Mouse (Mus musculus) urinary bladder, postnatal 10 days (tissue): Measurements from ENCODE around the gene Kcnab1.

Experiments used
- DNase-seq: peaks from one replicate; pipeline ENCODE4 v3.0.0; 2022; ENCODE audit warnings: low spot score

Gene Kcnab1

DNA sequence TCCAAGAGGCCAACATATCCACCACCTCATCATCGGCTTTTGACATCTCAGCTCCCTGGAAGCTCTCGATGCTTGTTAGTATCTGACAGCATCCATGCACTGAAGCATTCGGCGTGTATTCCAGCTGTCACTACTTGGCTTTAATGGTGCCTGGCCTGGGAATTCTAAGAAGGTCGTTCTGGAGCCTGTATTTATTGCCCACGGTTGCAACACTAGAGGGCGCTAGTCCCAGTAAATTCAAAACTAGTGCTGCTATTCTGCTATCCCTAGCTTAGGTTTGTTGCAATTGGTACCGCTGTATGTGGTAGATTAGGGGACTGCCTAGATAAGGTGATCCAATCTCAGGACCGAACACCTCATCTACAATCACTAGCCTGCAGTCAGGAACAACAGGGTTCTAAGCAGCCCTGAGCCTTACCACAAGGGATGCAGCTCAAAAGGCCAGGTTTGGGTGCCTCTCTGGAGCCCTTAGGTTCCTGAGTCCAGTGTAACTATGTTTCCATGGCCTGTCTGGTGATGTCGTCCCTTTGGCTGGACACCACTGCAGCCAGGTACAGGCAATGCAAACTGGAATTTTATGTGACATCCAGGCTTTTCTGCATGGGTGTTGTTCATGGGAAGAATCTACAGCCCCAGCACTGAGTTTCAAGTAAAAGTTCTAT, 208.8 kb downstream of the Kcnab1 start:
- DNase-seq: no peak

DNA sequence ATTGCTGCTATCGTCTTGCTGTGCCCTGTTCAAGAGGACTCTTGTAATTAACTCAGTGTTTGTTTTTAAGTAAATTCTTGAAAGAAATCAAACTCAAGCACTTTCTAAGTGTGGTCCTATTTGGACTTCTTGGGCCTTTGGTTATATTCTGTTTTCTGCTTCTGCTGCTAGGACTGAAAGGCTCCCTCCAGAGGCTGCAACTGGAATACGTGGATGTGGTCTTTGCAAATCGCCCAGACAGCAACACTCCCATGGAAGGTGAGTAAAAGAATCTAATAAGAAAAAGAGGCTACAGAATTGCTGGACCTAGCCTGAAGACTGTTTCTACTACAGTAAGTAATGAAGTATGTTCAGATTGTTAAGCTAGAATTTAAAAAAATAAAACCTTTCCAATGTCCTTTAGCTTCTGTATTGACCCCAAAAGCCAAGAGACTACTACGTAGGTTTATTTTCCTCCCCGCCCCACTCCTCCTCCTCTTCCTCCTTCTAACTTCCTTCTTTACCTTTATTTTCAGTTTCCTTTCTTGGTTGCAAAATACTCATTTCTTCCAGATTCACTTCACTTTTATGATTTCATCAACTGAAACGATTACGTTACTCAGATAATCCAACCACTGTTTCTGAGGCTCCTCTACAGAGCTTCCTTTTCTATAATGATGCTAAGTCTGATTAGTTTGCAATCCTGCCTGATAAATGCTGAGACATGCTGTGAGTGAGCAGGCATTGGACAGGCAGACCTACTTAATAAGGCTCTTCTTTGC, 210.2 kb downstream of the Kcnab1 start:
- DNase-seq: no peak

DNA sequence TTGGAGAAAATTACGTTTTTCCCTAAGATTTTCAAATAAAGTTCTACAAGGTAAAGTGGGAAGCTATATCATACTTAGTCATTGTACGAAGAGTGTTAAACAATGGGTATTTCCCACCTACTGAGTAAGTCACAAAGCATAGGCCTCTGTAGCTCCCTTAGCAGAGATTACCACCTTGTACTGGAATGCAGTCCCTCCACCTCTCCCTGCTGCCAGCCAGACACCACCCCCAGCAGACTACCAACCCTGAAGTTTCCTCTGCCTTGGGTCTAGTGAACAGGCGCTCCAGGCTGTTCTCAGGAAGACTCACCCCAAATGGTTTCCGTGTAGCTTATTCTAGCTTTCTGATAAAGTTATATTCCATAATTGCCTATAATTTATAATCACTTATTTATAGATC, 211.8 kb downstream of the Kcnab1 start:
- no peak for DNase-seq

DNA sequence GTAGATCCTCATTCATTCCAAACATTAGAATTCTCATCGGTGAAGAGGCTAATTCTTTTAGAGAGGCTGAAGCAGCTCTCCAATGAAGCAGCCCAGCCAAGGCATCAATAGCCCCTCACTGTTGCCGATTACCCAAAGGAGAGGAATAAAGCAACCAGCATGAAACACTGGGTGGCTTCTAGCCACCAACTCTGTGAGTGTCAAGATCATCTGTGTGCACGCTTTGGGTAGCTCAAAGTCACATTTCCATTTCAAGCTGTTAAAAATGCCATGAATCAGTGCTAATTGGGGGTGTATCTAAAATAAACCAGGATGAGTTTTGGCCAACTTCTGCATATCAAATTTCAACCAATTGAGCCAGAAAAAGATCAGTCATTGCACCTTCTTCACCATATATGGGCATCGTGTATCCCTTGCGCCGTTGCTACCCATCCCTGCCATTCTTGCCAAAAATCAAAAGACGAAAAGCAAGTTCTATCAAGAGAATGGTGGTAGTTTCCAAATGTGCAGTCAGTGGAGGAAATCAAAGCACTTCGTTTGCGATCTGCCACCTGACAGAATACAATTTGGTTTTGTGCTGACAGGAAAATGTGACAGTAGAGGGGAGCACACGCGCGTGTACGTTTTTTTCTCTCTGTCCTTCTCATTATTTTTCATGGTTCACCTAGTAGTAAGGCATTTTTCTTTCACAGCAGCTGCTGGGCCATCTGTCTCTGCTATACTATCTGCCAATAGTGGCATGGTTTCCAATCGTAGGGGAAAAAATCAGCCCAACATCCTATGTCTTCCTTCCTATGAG, 213.0 kb downstream of the Kcnab1 start:
- DNase-seq: no peak

DNA sequence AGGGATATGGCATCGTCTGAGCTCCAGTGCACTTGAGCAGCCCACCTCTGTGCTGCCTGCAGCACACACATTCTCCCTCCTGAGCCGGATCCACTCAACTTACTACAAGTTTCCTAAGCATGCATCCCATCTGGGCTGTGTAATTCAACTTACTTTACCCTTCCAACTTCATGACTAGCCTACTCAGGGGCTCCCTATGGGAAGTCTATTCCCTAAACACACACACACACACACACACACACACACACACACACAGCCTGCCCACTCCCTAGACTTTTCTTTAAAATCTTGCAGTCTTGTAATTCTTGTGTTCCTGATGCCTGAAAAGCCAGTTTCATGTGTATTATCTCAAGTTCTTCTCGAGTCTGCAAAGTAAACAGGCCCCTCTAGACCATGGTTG, 216.1 kb downstream of the Kcnab1 start:
- DNase-seq: no peak

DNA sequence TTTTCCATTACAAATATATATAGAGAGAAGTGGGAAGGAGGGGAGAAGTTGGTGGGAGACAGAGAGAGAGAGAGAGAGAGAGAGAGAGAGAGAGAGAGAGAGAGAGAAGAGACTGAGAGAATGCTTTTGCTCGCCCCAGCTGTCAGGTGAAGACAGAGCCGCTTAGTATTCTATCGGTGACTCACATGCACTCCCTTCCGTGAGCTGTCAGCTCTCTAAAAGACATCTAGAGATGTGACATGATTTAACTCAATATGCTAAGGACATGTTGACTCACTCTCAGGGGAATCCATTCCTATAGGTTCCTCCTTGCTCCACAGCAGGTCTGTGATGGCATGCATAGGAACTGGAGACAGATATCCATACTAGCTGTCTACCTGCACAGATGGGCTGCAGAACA, 219.6 kb downstream of the Kcnab1 start:
- no peak for DNase-seq

DNA sequence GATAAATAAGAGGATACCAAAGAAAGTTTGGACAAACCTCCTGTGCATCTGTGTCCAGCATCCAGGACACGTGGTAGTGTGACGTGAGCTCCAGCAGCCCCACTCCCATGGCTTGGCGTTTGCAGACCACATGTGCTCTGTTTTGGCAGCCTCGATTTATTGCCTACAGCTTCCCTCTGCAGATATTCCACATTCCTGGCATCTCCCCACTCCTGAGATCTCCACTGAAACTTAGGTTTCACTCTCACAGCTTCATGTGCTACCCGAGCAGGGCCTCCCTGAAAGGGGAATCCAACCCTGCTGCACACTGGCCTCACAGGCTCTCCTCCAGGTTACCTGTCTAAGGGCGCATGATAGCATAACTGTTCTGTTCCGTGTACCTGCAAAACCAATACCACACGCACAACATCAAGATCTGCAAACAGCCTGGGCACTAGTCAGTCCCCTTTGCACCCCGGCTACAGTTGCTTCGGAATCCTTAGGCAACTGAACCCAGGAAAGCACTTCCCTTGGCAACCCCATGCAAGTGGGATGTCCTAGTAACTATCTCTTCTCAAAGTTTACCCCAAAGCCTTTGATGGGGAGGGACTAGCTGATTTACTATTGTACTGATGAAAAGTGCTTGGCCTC, 228.8 kb downstream of the Kcnab1 start:
- DNase-seq: no peak

DNA sequence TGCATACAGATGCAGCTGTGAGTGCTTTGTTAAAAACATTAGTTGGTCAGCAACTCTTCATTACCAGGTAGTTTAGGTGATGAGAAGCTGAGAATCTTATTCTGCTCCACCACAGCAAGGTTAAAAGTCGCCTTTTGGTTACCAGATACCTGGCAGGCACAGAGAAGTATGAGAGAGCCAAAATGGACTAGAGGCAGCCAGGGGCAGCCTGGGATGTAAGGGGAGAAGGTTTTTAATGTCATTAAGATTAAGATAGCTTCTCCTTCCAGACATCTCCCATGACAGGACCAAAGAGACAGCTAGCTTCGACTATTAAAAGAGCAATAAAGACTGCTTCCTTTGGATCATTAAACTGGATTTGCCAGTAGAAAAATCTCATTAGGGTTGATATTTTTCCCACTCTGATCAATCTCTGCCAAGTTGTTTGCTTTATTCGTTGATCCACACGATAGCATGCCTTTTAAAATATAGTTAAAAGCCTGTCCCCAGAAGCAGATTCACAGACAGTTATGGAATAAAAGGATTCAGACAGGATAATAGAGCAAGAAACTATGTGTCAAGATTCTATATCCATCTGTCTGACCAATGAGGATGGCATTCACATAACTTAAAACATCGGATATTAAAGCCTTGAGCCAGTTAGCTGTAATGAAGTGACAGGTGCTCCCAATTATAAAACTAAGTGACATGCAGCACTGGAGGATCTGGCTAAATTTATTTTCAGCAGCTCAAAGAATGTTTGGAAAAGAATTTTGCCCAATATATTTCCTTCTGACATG, 231.2 kb downstream of the Kcnab1 start:
- no peak for DNase-seq

DNA sequence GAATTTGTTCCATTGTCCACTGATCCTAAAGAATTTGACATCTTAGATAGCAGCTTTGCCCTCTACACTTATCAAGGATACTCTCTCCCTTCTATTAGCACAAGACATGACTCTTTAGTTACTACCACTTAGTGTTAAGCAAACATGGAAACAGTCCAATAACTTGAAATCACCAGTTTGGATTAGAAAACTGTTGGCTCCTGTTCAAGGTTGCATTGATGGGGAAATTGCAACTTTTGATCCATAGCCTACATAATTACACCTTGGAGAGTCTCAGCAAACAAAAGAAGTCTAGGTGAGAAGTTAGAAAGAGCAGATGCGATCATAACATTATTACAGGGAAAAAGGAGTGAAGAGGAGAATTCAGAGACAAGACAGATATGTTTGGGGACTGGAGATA, 237.0 kb downstream of the Kcnab1 start:
- DNase-seq: no peak

DNA sequence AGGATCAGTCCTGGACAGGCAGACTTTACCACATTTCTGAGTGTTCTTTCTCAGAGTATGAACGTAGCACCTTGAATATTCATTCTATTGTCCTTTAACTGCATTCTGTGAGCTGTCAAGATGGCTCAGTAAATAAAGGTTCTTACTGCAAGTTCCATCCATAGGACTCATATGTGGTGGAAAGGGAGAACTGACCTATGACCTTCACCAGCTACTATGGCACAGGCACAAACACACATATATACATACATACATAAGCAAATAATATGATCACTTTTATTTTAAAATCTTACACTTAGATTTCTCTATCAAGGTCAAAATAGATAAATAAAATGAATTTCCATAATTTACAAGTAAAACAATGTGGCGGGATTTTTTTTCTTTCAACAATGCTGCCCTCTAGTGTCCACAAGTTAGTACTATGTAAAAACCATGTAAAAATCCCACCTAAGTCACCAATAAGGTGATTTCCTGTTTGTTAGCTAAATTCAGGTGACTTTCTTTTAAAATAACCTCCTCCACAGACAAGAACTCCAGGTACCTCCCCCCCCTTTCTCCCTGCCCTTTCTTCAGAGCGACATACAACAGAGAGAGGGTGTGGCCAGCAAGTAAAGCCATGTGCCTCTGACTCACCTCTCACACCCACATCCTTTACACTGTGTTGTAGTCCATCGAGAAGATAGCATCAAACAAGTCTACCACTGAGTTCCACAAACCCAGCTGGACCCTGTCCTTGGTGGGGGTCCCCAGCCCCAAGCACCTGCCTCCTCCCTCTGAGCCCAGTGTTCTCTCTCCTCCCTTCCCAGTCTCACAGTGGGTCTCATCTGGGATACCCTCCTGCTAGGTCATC, 243.3 kb downstream of the Kcnab1 start:
- DNase-seq: no peak

DNA sequence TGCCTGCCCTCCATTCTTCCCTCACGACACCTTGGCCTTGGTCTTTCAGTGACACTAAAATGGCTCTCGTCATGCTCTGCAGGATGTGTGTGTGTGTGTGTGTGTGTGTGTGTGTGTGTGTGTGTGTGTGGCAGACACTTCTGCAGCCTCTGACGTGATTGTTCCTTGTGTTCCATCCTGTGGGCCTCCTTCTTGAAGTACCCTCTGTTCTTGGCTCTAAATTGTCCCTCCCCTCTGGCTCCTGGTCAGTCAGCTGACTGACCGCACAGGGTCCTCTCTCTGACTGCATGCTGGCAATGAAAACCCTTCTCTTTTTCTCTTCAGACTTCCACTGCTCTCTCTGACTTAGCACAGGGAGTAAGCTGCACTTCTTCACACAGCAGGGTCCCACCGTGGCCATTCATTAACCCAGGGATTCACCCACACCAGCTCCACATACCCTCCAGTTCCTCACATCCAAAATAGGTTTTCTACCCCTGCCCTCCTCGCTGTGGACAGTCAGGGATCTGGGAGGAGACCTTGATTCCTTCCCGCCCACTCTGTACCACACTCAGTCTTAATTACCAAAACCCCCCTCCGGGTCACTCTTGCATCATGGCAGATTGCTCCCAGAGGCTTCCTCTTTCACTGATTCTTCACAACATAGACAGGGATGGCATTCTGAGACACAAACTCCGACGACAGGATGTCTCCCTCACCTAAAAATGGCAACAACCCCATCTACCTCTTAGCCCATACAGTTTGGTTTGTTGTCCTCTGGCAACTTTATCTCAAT, 244.3 kb downstream of the Kcnab1 start:
- no peak for DNase-seq

DNA sequence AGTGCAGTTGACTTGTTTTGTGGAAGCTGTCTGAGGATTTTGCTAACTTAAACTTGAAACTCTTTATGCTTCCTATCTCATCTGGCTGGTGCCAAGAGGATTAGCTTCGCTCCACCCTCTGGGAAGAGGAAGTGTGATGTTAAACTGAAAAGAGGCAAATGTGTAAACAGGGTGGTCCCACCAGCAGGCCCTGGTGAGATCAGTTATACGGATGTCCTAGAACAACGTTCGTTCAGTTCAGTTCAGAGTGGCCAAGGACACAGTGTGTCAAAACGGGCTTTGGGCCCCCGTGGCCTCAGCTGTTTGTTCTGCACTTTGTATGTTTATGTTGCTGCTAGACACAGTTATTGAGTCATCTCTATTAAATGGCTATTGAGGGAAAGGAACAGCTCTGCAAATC, 246.3 kb downstream of the Kcnab1 start:
- no peak for DNase-seq

DNA sequence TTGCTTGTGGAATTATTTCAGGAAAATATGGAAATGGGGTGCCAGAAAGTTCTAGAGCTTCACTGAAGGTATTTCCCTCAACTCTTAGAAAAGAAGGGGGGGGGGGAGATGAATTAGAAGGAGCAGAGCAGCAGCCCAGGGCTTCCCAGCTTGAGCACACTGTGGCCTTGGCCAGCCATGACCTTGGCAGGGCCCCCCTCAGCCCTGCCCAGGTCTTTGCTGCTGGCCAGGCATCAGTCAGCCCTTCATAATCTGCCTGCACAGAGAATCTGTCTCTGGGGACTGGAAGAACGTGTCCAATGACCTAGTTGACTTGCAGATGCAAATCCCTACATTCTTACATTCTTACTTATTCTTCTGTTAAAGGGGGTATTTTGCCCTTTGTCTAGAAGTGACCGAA, 249.1 kb downstream of the Kcnab1 start:
- DNase-seq: no peak

DNA sequence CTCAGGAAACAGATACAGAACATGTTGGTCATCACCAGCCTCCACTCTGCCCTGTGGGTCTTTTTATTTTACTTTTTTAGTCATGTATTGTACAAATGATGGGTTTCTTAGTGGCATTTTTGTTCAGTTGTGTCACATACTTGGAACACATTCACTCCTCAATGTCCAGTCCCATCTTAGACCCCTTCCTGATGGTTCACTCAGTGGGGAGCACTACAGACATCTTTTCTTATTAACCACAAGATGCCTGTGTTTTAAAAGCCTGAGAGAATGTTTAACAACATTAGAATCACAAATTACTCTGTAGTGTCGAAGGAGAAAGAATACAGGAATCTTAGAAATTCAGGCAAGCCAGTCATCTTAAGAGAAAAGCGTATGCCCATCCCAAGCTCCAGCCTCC, 249.7 kb downstream of the Kcnab1 start:
- no peak for DNase-seq

DNA sequence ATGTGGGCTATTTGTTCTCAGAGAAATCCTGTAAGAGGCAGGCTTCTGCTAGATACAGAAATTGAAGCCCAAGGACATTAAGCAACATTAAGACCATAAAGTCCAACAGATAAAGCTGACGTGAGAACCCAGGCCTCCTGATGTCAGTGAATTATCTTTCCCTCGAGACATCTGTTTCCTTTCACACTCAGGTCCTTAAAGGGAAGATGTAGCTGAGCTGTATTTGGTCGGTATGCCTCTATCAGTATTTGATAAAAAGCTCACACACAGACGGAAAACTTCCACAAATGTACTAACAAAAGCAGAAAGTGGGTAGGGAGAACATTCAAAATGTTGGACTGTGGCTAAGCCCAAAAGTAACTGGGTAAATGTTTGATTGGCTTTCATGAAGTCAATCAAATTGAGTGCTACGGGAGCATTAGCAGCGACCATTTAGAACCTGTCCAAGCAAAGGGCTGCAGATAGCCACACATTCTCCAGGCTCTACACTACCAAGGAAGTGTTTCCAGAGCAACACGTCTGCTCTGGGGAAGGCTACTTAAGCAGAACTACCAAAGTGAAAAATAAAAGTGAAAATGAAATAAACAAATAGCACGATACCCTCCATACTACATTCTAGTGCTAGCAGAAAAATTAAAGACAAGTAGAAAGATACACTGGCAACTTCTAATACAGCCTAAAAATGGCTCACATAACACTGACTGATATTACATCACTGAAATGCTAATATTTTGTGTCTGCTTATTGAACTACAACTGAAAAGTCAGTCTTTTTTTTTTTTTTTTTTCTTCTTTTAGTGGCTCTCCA, 251.2 kb downstream of the Kcnab1 start:
- DNase-seq: no peak

DNA sequence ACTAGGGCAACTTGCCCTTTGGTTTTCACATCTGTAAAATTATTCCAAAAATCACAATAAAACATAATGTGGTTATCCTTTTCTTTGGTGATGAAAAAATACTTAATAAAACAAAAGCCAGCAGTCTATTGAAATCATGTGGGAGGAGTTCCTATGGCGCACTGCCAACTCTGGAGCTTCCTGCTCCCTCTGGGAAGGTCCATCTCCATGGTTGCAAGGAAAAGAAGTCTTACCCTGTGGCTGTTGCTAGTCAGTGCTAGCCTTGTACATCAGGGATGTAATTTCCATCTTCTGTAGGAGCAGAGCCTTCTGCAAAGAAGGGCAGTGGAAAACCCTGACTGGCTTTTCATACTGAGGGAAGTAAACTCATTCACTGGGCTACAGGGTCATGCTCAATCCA, 254.3 kb downstream of the Kcnab1 start:
- DNase-seq: no peak

DNA sequence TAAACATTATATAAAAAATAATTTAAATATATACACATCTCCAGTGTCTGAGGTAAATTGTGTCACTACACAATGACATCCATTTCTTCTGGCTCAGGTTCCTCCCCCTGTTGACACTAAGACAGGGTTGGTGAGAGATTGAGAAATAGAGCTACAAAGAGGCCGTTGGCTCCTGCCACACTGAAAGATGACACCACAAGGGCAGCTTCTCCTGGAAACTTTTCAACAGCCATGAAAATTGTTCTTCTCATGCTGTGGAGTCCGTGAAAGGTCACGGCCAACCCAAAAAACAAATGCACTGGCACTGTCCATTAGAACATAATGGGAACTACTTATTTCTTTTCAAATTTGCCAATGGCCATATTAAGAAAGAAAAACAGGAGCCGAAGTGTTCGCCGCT, 256.0 kb downstream of the Kcnab1 start:
- DNase-seq: no peak

DNA sequence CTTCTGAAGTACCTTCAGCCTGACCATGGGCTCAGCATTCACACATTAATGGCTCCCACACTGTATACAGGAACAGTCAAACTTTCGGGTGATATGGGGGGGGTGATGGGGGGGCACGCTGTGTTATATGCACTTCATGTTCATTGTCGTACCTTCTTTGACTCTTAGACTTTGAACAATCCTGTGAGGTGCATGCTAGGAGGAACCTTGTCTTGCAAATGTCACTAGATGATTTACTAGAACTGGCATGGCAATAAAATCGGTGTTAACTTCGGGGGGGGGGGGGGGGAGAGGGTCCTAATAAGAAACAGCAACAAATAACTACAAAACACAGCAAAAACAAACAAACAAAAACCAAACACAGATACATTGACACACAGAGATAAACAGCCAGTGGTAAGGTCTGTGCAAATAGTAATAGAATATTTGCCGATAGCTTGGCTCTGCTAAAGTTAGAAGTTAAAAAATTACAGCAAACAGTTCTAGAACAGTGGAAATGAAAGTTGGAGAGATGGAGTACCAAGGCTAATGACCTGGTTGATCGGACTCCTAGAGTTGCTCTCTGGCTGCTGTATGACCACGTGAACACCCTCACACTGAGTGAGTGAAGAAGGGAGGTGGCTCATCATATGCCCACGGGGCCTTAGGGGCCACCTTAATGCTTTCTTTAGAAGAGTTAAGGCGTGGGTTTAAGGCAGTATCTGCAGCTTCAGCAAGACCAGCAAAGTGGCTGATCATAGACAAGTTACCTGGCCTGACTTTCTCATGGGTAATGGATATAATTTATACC, 256.9 kb downstream of the Kcnab1 start:
- DNase-seq: no peak
